Mouse (Mus musculus): ENCODE data around the gene Hykk.
A peak's percentile ranks its signal among the peaks of the same experiment; 100 is the strongest.

The Hykk gene

DNA sequence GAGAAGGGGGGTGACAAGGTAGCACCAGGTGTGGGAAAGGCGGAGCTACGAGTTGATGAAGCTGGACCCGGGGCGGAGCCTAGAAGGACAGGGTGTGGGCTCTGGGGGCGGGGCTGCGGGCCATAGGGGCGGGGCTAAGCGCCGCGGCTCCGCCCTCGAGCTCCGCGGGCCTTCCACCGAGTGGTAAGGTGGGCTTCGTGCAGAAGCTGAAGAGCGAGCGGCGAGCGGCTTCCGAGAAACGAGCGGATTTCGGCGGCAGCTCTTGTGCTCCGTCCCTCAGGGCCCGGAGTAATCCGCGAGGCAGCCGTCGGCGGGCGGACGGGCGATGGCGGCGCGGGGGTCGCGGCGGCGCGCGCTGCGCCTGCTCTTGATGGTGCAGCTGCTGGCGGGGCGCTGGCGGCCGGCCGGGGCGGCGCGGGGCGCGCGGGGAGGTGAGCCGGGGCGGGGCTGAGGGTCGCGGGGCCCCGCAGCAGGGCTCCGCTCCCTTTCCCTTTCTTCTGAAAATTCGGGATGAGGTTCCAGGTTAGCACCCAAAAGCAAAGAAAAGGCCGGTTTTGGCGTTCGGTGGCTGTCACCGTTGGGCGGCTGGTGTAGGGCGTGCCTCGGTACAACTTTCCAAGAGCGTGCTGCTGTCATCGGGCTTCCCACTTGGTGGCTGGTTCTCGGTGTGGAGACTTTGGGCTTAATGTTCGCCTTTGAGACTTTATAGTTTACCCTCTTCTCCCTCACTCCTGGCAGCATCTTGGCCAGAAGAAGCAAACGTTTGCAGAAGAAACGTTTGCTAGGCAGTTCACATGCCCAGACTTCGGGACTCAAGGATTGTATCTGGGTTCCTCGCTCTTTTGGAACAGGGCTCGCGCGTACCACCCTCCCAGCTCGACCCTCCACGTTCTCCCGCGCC lies 64.5 kb downstream of the Hykk start:
- DNase-seq (ENCODE audit: low spot score), result peak; percentile 60

DNA sequence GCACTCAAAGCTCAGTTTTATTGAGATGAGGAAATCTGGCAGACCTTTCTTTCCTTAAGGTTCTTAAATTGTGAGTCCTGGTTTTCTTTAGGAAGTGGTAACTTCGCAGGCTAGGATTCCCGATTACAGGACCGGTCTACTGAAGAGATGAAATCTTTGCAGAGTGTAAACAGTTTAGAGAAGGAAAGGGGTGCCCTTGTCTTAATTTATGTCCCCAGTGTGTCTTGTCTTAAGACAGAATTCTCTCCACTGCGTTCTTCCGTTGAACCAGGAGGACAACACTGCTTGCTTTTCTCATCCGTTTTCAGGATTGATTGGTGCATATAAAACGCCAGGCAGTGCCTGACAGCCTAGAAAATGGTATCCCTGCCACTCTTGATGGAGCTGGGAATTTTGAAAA lies 65.3 kb downstream of the Hykk start:
- DNase-seq (ENCODE audit: low spot score), result no peak

DNA sequence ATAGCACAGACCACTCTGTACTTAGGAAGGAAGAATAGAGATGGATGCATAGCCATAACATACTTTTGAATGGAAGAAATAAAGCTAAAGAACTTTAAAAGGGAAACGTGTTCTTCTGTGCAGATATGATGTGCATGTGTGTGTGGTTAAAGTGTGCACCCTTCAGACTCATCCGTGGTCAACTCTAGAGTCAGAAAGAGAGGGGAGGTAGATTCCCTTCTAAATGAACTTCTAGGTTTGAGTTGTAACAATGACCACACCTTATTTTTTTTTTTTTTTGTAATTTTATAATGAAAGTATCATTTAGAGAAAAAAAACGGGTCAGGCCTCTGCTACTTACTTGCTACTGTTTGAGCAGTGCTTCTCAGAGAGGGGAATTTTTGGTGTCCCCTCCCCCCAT lies 73.3 kb downstream of the Hykk start:
- no peak for DNase-seq (ENCODE audit: low spot score)

DNA sequence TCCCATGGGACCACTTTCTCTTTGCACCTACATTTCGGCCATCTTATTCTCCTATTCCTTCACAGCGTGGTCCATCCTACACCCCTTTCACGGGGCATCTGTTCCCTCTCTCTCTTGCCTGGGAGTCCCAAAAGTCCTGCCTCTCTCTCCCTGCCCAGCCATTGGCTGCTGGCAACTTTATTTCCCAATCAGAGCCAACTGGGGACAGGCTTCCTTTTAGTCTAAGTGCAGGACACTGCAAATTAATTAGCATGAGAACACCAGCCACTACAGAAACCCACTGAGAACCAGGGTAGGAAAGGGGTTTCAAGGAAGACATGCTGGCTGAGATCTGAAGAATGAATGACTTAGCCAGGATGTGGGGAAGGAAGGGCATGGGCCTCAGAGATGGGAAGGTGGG lies 77.3 kb downstream of the Hykk start:
- no peak for DNase-seq (ENCODE audit: low spot score)

DNA sequence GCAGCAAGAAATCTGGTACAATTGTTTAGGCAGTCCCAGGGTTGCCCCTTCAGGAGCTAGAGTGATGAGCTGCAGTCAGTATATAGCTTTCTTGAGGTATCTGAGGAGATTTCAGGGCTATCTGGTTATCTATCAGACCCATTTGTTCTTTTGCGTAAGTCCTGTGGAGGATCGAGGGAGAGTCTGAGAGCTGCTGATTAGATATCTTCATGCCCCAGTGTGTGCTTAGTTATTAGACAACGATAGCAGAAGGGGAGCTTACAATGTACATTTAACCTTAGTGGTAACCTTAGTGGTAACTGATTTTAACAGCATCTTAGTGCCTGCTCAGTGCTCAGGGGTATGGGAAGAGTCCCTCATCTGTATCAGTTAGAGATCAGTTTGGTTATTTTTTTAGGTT lies 78.6 kb downstream of the Hykk start:
- DNase-seq (ENCODE audit: low spot score), result no peak

Data from embryo, embryonic 10 days (tissue).